Mouse (Mus musculus) G1E (cell line): ENCODE measurements around the gene Cir1.

Source experiments
- CTCF ChIP-seq: IDR thresholded peaks from 2 replicates; pipeline ENCODE4 v1.5.1; 2012; ENCODE audit warnings: low read depth, low read length, inconsistent platforms, mixed read lengths
- GATA1 ChIP-seq: IDR thresholded peaks from 2 replicates; pipeline ENCODE4 v1.6.1; 2012; ENCODE audit warnings: borderline replicate concordance, low read length, inconsistent platforms, mixed read lengths

GRCm38 (mm10) chr2:73273249-73274118, 39.0 kb downstream of the Cir1 start:
- no peak for TF ChIP-seq CTCF
- TF ChIP-seq GATA1, result no peak
